Mouse (Mus musculus): ENCODE measurements at regions not wholly inside any gene's neighbourhood (a gene's known extent, or its start where the extent isn't known, plus 50 kb on each side); places are given as distances from the start of the nearest gene placed in this dataset.

DNA sequence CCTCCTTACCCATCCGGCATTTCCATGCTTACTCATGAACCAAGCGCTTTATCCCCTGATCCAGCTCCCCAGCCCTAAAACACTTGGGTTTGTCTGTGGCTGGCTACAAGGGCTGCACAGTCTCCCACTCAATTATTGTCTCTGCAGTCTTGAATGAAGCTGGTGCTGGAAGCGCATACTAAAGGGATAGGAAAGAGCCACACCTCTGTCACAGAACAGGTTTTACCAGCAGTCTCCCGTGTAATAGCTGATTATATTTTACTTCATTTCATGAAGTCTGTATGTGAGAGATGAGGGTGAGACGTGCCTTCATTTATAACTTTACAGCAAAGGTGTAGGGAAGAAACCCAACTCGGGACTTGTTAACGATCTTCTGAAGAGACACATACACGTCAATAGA lies 167.0 kb upstream of the Adgrl2 start:
- TF ChIP-seq TCF12 (IDR thresholded peaks at IDR 0.05; ENCODE audit: low read depth, low read length) = no peak
- no peak for TF ChIP-seq EP300 (IDR thresholded peaks at IDR 0.05; ENCODE audit: low read length)
- TF ChIP-seq ELF1 (IDR thresholded peaks at IDR 0.05; ENCODE audit: low read depth, low read length) = no peak
- TF ChIP-seq CTCF (conservative IDR thresholded peaks at IDR 0.05 in 1 of 2, IDR thresholded peaks at IDR 0.05 in 1 of 2; ENCODE audit: low read depth in 2 of 2, low read length in 2 of 2) = no peak
